Mouse (Mus musculus): Measurements from ENCODE around the gene Ubtf. TPM values are rescaled to one million over a fixed set of nuclear protein-coding genes. Genes with fewer than 3 reads are reported as not detected.

The Ubtf gene
- polyA plus RNA-seq, 1 experiment: 27.7 TPM

DNA sequence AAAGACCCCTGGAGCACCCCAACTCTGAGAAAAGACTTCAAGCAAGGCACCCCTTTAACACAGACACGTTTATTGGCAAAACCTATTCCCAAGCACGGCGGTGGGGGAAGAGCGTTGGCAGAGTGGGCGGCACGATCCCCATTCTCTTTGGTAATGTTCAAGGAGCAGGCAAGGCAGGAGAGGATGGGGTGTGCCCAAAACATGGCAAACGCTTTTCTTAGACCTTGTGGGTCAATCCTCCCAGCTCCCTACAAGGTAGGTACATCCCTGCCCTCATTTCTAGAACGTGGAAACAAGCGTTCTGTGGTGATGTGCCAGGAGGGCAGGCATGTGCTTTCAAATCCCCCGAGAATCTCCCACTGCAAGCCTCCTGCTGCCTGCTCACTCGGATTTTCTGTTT is 29.2 kb upstream of the Ubtf start:
- TF ChIP-seq CTCF (IDR thresholded peaks at IDR 0.05; ENCODE audit: insufficient read depth, low read length): no peak
- no peak for TF ChIP-seq POLR2A (IDR thresholded peaks at IDR 0.05; ENCODE audit: borderline replicate concordance, extremely low read depth, low read depth, low read length)
- no peak for DNase-seq
- Histone ChIP-seq H3K4me1 (ENCODE audit: control insufficient read depth, insufficient read depth, low read length) (no peaks in the 10 kb centered on the region), H3K4me3 (replicated peaks; ENCODE audit: extremely low read depth, low read depth, low read length) (no peak overlapping the region)
- 89% methylated on average over 11 of the region's 11 CpGs for WGBS

DNA sequence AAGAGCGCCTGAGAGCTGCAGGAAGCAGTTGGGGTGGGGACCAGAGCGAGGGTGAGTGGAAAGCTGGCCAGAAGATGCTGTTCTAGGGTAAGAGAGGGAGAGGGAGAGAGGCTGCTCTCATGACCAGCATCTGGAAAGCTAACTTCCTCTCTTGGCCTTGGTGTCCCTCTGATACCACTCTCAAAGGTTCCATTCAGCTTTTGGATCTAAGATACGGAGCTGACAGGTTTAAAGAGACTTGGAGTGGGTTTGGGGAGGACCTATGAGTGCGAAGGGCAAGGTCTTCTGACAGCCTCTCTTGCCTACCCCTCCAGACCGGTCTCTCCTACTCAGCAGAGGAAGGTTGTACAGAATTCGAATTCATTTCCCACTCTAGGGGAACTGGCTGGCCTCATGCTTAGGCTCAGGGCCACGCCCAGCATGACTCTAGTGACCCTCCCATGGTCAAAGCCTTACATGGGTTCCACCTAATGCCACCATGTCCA is 28.6 kb upstream of the Ubtf start:
- no peaks in the 10 kb centered on the region for H3K4me1 ChIP-seq (ENCODE audit: control insufficient read depth, insufficient read depth, low read length)
- WGBS: 83% methylated on average over 7 of the region's 7 CpGs
- TF ChIP-seq POLR2A (IDR thresholded peaks at IDR 0.05; ENCODE audit: borderline replicate concordance, extremely low read depth, low read depth, low read length) (no peak), CTCF (IDR thresholded peaks at IDR 0.05; ENCODE audit: insufficient read depth, low read length) (no peak)
- no peak for DNase-seq
- no peak overlapping the region for H3K4me3 ChIP-seq (replicated peaks; ENCODE audit: extremely low read depth, low read depth, low read length)

DNA sequence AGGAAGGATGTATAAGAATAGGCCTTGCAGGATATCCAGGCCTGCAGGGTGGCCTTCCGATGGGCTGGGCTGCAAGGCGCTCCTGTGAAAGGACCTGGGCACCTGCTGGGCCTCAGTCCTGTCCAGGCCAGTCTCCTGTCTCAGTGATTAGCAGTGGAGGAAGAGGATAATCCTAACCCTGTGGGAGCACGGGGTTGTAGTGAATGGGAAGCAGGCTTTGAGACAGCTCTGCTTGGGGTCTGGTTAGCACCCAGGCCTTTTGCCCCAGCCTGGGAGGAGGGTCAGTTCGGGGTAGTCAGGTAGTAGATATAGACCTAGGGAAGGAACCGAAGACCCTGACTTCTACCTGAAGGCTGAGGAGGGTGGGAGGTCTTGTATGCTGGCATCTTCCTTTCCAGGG is 28.1 kb upstream of the Ubtf start:
- H3K4me3 ChIP-seq (replicated peaks; ENCODE audit: extremely low read depth, low read depth, low read length): no peak overlapping the region
- H3K4me1 ChIP-seq (ENCODE audit: control insufficient read depth, insufficient read depth, low read length): no peaks in the 10 kb centered on the region
- no peak for TF ChIP-seq POLR2A (IDR thresholded peaks at IDR 0.05; ENCODE audit: borderline replicate concordance, extremely low read depth, low read depth, low read length)
- TF ChIP-seq CTCF (IDR thresholded peaks at IDR 0.05; ENCODE audit: insufficient read depth, low read length): no peak
- WGBS: 73% methylated on average over 5 of the region's 5 CpGs
- no peak for DNase-seq

DNA sequence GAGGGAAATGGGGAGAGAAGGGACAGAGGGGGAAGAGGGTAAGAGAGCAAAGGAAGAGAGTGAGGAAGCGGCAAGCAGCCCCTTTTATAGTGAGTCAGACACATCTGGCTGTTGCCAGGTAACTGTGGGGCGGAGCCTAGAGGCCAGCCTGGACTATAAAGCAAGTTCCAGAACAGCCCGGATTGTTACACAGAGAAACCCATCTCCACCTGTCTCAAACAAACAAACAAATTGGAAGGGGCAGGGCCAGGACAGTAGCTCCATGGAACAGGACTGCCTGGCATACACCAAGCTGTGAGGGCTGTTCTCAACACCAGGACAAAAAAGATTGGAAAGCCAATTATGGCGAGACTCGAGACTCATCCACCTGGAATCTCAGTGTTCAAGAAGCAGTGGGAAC is 27.4 kb upstream of the Ubtf start:
- Histone ChIP-seq H3K4me3 (replicated peaks; ENCODE audit: extremely low read depth, low read depth, low read length) (no peak overlapping the region), H3K4me1 (ENCODE audit: control insufficient read depth, insufficient read depth, low read length) (no peaks in the 10 kb centered on the region)
- DNase-seq: no peak
- WGBS: 77% methylated on average over 5 of the region's 5 CpGs
- TF ChIP-seq POLR2A (IDR thresholded peaks at IDR 0.05; ENCODE audit: borderline replicate concordance, extremely low read depth, low read depth, low read length) (no peak), CTCF (IDR thresholded peaks at IDR 0.05; ENCODE audit: insufficient read depth, low read length) (no peak)

DNA sequence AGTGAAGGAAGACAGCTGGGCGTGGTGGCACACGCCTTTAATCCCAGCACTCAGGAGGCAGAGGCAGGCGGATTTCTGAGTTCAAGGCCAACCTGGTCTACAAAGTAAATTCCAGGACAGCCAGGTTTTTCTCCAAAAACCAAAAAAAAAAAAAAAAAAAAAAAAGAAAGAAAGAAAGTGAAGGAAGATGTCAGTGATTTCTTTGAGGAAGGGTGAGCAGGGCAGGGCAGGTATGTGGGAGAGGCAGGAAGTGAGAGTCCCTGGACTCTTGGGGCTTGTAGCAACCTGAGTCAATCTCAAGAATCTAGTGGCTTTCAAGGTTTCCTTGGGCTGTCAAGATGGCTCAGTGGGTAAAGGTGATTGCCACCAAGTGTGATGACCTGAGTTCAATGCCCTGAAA is 24.9 kb upstream of the Ubtf start:
- 90% methylated on average over 3 of the region's 3 CpGs for WGBS
- Histone ChIP-seq H3K4me3 (replicated peaks; ENCODE audit: extremely low read depth, low read depth, low read length) (no peak overlapping the region), H3K4me1 (ENCODE audit: control insufficient read depth, insufficient read depth, low read length) (no peaks in the 10 kb centered on the region)
- TF ChIP-seq POLR2A (IDR thresholded peaks at IDR 0.05; ENCODE audit: borderline replicate concordance, extremely low read depth, low read depth, low read length) (no peak), CTCF (IDR thresholded peaks at IDR 0.05; ENCODE audit: insufficient read depth, low read length) (no peak)
- no peak for DNase-seq

DNA sequence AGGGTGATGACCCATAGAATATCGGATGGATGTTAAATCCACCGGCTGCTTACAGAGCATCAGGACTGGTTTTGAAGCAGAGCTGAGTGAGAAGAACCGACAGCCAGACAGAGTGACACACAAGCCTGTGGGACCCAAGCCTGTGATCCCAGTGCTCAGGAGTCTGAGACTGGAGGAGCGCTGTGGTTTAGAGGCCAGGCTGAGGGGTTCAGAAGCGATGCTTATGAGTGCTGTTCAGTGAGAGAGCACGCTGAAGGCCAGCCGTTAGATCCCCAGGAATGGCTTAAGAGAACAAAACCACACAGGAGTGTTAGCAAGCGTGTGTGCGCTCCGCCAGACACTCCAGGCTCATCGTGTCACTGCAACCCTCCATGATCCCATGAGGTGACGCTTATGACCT is 23.2 kb upstream of the Ubtf start:
- 79% methylated on average over 12 of the region's 12 CpGs for WGBS
- H3K4me1 ChIP-seq (ENCODE audit: control insufficient read depth, insufficient read depth, low read length): peaks cover 3% of the 10 kb centered on the region; the same call in 1 of the 2 replicates
- DNase-seq: no peak
- TF ChIP-seq POLR2A (IDR thresholded peaks at IDR 0.05; ENCODE audit: borderline replicate concordance, extremely low read depth, low read depth, low read length): no peak
- TF ChIP-seq CTCF (IDR thresholded peaks at IDR 0.05; ENCODE audit: insufficient read depth, low read length): no peak
- no peak overlapping the region for H3K4me3 ChIP-seq (replicated peaks; ENCODE audit: extremely low read depth, low read depth, low read length)

DNA sequence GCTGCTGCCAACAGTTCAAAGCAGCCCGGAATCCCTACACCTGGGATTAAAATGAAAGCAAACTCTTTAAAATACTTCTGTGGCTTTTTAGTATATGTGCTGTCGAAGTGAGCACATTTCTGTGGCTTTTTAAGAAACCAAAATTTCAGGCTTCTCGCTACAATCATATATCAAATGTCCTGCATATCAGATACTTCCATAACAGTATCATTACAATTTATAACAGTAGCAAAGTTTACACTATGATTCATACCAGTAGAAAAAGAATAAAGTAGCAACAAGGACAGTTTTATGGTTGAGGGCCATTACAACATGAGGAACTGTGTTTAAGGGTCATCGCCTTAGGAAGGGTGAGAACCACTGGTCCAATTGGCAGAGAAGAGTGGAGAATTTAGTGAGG is 21.6 kb upstream of the Ubtf start:
- Histone ChIP-seq H3K4me1 (ENCODE audit: control insufficient read depth, insufficient read depth, low read length) (peaks cover 3% of the 10 kb centered on the region; the same call in 1 of the 2 replicates), H3K4me3 (replicated peaks; ENCODE audit: extremely low read depth, low read depth, low read length) (no peak overlapping the region)
- DNase-seq: no peak
- TF ChIP-seq POLR2A (IDR thresholded peaks at IDR 0.05; ENCODE audit: borderline replicate concordance, extremely low read depth, low read depth, low read length): no peak
- TF ChIP-seq CTCF (IDR thresholded peaks at IDR 0.05; ENCODE audit: insufficient read depth, low read length): no peak
- 89% methylated on average over 4 of the region's 4 CpGs for WGBS

DNA sequence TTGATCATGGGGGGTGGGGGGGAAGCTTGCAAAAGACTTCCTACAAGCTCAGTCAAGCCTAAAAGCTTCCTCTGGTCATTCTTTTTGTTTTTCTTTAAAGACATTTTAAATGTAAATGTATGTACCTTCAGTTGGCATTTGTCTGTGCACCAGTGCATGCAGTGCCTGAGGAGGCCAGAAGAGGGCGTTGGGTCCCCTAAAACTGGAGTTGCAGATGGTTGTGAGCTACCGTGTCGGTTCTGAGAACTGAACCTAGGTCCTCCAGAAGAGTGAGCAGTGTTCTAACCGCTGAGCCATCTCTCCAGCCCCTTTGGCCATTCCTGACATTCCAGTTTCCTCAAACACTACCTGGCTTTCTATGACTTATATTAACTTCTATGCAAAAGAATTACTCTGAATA is 20.1 kb upstream of the Ubtf start:
- TF ChIP-seq CTCF (IDR thresholded peaks at IDR 0.05; ENCODE audit: insufficient read depth, low read length): peak; percentile 36
- TF ChIP-seq POLR2A (IDR thresholded peaks at IDR 0.05; ENCODE audit: borderline replicate concordance, extremely low read depth, low read depth, low read length): no peak
- no peak for DNase-seq
- peaks cover 8% of the 10 kb centered on the region for H3K4me1 ChIP-seq (ENCODE audit: control insufficient read depth, insufficient read depth, low read length)
- H3K4me3 ChIP-seq (replicated peaks; ENCODE audit: extremely low read depth, low read depth, low read length): no peak overlapping the region
- 53% methylated on average over 4 of the region's 4 CpGs for WGBS

DNA sequence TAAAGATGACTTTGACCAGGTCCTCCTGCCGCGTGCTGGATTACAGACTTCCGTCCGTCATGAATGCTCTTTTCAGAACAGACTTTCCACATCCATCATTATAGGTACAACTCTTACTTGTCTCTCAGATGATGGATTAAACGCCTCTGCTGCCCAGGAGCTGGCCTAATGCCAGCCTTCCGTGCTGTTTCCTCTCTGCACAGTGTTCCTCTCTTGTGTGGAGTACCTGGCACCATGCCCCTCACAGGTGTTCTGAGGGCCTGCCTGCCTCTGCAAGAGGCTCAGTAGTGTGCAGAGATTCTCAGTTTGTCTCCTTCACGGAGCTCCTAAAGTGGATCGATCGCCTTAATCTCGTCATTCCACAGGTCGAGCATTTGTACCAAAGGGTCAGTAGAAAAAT is 19.7 kb upstream of the Ubtf start:
- Histone ChIP-seq H3K4me3 (replicated peaks; ENCODE audit: extremely low read depth, low read depth, low read length) (no peak overlapping the region), H3K4me1 (ENCODE audit: control insufficient read depth, insufficient read depth, low read length) (peaks cover 9% of the 10 kb centered on the region)
- no peak for TF ChIP-seq CTCF (IDR thresholded peaks at IDR 0.05; ENCODE audit: insufficient read depth, low read length)
- TF ChIP-seq POLR2A (IDR thresholded peaks at IDR 0.05; ENCODE audit: borderline replicate concordance, extremely low read depth, low read depth, low read length): no peak
- 48% methylated on average over 11 of the region's 11 CpGs for WGBS
- DNase-seq: peak; percentile 78

DNA sequence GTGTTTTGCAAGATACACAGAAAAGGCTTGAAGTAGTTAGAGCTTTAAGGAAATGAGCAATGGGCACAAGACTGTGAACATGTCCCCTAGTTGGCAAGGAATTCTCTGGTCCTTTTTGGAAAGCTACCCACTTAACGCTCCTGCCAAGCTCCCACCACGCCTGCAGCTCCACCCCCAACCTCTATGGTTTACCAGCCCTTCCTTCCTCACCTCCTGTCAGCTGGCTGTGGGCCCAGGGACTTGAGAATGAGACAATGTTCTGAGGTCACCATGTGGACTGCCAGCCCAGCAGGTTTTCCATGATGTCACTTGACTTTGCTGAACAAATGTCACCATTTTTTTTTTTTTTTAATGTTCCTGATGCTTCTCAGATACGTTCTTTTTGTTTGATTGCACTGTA is 19.0 kb upstream of the Ubtf start:
- DNase-seq: peak; percentile 79
- Histone ChIP-seq H3K4me3 (replicated peaks; ENCODE audit: extremely low read depth, low read depth, low read length) (no peak overlapping the region), H3K4me1 (ENCODE audit: control insufficient read depth, insufficient read depth, low read length) (peaks cover 9% of the 10 kb centered on the region)
- WGBS: 4% methylated on average over 3 of the region's 3 CpGs
- no peak for TF ChIP-seq POLR2A (IDR thresholded peaks at IDR 0.05; ENCODE audit: borderline replicate concordance, extremely low read depth, low read depth, low read length)
- TF ChIP-seq CTCF (IDR thresholded peaks at IDR 0.05; ENCODE audit: insufficient read depth, low read length): no peak

Measured in lung, adult 2 months (tissue).